Mouse (Mus musculus) Patski (cell line): ENCODE measurements around the gene Glis3. TPM values are rescaled to one million over a fixed set of nuclear protein-coding genes. Genes with fewer than 3 reads are reported as not detected.
A peak's percentile ranks its signal among the peaks of the same experiment; 100 is the strongest.

Source experiments
- ATAC-seq: fragments of 100-300 bp; one replicate; pipeline ENCODE4 v1.8.0; 2021
- CTCF ChIA-PET: fragments of 350-600 bp; sonication (Branson Sonifier 250); formaldehyde crosslinking; loops from one replicate; lab custom pipeline; 2022; ENCODE audit warnings: inconsistent platforms; lab: Charles Lee
- POLR2A ChIA-PET: fragments of 350-600 bp; sonication (Branson Sonifier 250); formaldehyde crosslinking; loops from one replicate; lab custom pipeline; 2022; ENCODE audit warnings: antibody characterized with exemption, inconsistent platforms; lab: Charles Lee
- DNase-seq: peaks from one replicate; pipeline ENCODE4 v3.0.0-alpha.2; 2011; ENCODE audit warnings: low read depth, low spot score
- H3K27me3 ChIP-seq: fragments of 371-371 bp; one replicate; pipeline ENCODE4 v1.5.1; 2021
- CTCF ChIP-seq: fragments of 100-300 bp; IDR thresholded peaks from one replicate; pipeline ENCODE4 v1.5.1; 2021
- in situ Hi-C: fragments of 300-500 bp; cut with MboI; formaldehyde crosslinking; loops from 3 replicates; pipeline ENCODE4 v1.11.1; 2018; ENCODE audit warnings: low pct_unique_long_range_greater_than_20kb, mixed read lengths
- polyA plus RNA-seq: library from polyadenylated mRNA; unstranded; gene quantifications from one replicate; pipeline ENCODE4 v1.2.3, GENCODE M21; 2021

Glis3 gene
- polyA plus RNA-seq, 1 experiment from 2014 or later: 213 TPM

DNA sequence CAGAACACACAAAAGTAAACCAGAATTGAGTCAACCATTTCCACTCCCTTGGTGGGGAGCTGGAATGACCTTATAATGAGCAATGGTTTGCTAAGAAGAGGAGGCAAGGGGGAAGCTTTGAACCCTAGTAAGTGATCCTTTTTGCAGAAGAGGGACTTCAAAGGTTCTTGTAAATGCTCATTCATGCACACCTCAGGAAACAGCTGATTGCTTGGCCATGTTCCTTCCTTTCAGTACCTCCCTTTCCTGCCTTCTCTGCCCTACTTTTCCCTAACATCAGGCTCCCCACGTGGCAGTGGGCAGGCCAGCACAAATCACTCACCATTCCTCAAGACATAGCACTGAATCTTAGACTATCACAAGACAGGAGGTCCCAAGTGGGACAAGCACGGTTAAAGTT lies 392.4 kb downstream of the Glis3 start:
- in situ Hi-C loops: no loop called here
- no peak for DNase-seq
- CTCF ChIA-PET: interaction anchor here (0.8 to 1.2 kb wide), 2 partner anchors 11 to 96 kb away, joined by 4 to 5 read pairs; no protein-coding TSS in a partner anchor

GRCm38 (mm10) chr19:28284098-28284569 lies 395.7 kb downstream of the Glis3 start:
- TF ChIP-seq CTCF: no peak
- ATAC-seq (peak; percentile 73), DNase-seq (peak; percentile 79)
- in situ Hi-C loops: no loop called here
- CTCF ChIA-PET: no interaction called here
- H3K27me3 ChIP-seq: no peaks in the 10 kb centered on the region
- POLR2A ChIA-PET: interaction anchor here (0.6 kb wide), 1 partner anchor 209 kb away, joined by 3 read pairs; no protein-coding TSS in a partner anchor

More for the DNA sequence above, 392.4 kb downstream of the Glis3 start:
- POLR2A ChIA-PET: no interaction called here
- TF ChIP-seq CTCF: no peak
- H3K27me3 ChIP-seq: no peaks in the 10 kb centered on the region
- no peak for ATAC-seq

- in situ Hi-C loops: no loop called here
- POLR2A ChIA-PET: interaction anchor here (0.6 kb wide), 1 partner anchor 209 kb away, joined by 3 read pairs; no protein-coding TSS in a partner anchor
- no peaks in the 10 kb centered on the region for H3K27me3 ChIP-seq
- DNase-seq (no peak), ATAC-seq (peak; percentile 51)
- CTCF ChIA-PET: no interaction called here
- no peak for TF ChIP-seq CTCF
Measured at GRCm38 (mm10) chr19:28283241-28284097, 396.4 kb downstream of the Glis3 start.

DNA sequence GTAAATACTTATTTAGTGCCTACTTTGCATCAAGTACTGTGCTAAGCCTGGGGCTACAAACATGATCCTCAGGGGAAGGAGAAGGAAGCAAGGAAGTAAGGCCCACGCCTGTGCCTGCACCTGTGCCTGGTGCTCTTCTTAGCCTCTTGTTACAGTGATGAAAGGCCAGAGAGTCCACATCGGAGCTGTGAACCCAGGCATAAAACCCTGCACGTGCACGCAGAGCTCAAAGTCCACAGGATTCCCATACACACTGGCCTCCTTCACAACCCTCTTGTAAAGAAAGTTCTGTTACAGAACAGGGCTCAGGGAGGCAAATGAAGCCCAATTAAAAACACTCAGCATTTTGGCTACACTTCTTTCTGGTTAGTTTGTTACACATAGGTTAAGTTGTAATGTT lies 398.5 kb downstream of the Glis3 start:
- no peak for ATAC-seq
- POLR2A ChIA-PET: interaction anchor here (0.6 to 1.7 kb wide), 3 partner anchors 98 to 381 kb away, joined by 3 to 6 read pairs (median 3); no protein-coding TSS in a partner anchor
- no peak for DNase-seq
- CTCF ChIA-PET: interaction anchor here (0.7 kb wide), 1 partner anchor 100 kb away, joined by 4 read pairs; no protein-coding TSS in a partner anchor
- H3K27me3 ChIP-seq: no peaks in the 10 kb centered on the region
- in situ Hi-C loops: no loop called here
- TF ChIP-seq CTCF: no peak

GRCm38 (mm10) chr19:28277104-28277503 lies 402.8 kb downstream of the Glis3 start:
- POLR2A ChIA-PET: no interaction called here
- in situ Hi-C loops: no loop called here
- TF ChIP-seq CTCF: no peak
- no peak for ATAC-seq
- CTCF ChIA-PET: interaction anchor here (0.7 to 1.2 kb wide), 2 partner anchors 11 to 73 kb away, joined by 3 to 4 read pairs; no protein-coding TSS in a partner anchor
- DNase-seq: no peak
- H3K27me3 ChIP-seq: no peaks in the 10 kb centered on the region

GRCm38 (mm10) chr19:28274501-28274900 lies 405.4 kb downstream of the Glis3 start:
- peak; percentile 34 for DNase-seq
- TF ChIP-seq CTCF: no peak
- ChIA-PET CTCF (no interaction called here), POLR2A (no interaction called here)
- in situ Hi-C loops: no loop called here
- ATAC-seq: no peak
- no peaks in the 10 kb centered on the region for H3K27me3 ChIP-seq

DNA sequence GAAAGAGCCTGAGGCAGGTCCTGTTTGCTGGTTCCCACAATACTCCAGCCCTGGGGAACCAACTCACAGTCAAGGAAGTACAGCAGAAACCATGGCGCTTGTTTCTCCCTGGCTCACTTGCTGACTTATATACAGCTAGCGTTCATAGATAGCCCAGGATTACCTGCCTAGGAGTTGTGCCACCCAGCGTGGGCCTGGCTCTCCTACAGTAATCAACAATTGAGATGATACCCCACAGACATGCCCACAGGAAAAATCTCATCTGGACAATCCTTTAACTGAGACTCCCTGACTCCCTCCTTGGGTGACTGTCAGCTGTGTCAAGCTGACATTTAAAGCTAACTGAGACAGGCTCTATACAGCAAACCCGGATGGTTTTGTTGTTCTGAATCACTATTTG lies 405.9 kb downstream of the Glis3 start:
- no peak for ATAC-seq
- POLR2A ChIA-PET: no interaction called here
- TF ChIP-seq CTCF: no peak
- in situ Hi-C loops: no loop called here
- DNase-seq: no peak
- no peaks in the 10 kb centered on the region for H3K27me3 ChIP-seq
- CTCF ChIA-PET: no interaction called here

- in situ Hi-C loops: no loop called here
- no peak for TF ChIP-seq CTCF
- no peak for ATAC-seq
- H3K27me3 ChIP-seq: no peaks in the 10 kb centered on the region
- ChIA-PET CTCF (no interaction called here), POLR2A (no interaction called here)
- DNase-seq: no peak
Measured at GRCm38 (mm10) chr19:28266850-28267249, 413.0 kb downstream of the Glis3 start.

DNA sequence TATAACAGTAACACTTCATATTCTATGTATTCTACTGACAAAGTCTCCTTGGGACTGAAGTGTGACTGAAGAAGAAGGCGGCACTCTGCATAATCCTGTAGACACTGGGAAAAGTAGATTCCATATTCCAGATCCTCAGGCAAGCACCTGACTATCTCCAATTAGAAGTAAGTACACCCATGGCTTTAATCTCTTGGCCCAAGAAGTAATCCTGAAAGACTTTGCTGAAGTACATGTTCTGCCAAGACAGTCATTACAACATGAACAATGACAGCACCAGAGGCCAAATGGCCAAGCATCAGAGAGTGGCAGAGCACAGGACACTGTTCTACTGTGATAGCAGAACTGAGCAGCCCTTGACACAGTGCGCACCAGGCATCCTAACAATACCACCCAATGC lies 414.1 kb downstream of the Glis3 start:
- DNase-seq: no peak
- no peak for TF ChIP-seq CTCF
- in situ Hi-C loops: no loop called here
- CTCF ChIA-PET: interaction anchor here (0.9 kb wide), 1 partner anchor 13 kb away, joined by 3 read pairs; no protein-coding TSS in a partner anchor
- H3K27me3 ChIP-seq: no peaks in the 10 kb centered on the region
- no peak for ATAC-seq
- POLR2A ChIA-PET: no interaction called here

GRCm38 (mm10) chr19:28258907-28259675 lies 420.8 kb downstream of the Glis3 start:
- ChIA-PET POLR2A (interaction anchor here (0.7 kb wide), 2 partner anchors 10 to 281 kb away, joined by 3 read pairs; no protein-coding TSS in a partner anchor), CTCF (no interaction called here)
- ATAC-seq (no peak), DNase-seq (no peak)
- TF ChIP-seq CTCF: no peak
- in situ Hi-C loops: no loop called here
- H3K27me3 ChIP-seq: no peaks in the 10 kb centered on the region
